Mouse (Mus musculus): ENCODE results near the gene Nhlrc3. TPM values are rescaled to one million over a fixed set of nuclear protein-coding genes. Genes with fewer than 3 reads are reported as not detected.

Gene Nhlrc3
- 6.8 and 9.5 TPM in 2 replicates for polyA plus RNA-seq (2014; fragmentation: Nextera tagmentation; extraction: Ambion mirVana)

DNA sequence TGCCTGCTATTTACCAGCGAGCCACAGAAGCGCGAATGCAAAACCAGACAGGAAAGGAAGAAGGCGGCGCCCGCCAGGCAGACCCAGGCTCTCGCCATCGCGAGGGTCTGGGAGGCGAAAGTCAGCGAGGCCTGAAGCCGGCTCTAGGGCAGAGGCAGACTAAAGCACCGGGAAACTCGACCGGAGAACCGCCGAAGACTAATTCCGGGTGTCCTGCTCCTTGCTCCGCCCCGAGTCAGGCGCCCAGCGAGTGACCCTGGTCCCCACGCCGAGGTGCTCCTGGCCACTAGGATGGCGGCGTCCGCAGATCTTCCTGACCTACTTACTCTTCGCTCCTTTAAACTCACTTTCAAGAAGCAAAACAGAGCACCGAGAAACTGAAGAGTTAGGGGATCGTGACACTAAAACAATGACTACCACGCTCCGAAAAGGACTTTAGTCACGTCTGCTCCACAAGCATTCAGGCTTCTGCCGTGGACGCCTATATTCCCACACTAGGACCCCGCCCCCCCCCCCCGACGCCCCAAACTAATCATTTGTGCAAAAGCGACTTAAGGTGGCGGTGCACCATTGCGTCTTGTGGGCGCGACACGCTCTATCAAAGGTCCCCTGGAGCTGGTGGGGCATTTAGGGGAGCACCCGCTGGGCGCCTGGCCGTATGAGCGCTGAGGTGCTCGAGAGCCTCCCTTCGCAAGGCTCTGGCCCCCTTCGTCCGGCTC lies at the start of gene Nhlrc3, which contains the start of gene Proser1:
Gene Nhlrc3 (minus strand): TSS at position 287 of the 719 bp plus-strand sequence.
Gene Proser1 (plus strand): TSS at position 621 of the 719 bp plus-strand sequence.
- H3K4me3 ChIP-seq (ENCODE audit: low read depth, low read length): peak within 1 kb of the TSS; percentile 89
- peaks cover 12% of the 10 kb centered on the region for H3K4me1 ChIP-seq (replicated peaks; ENCODE audit: control insufficient read depth, insufficient read depth, low read length)
- H3K27ac ChIP-seq (ENCODE audit: low read depth, low read length): peak within 1 kb of the TSS; percentile 71
- WGBS: under 1% methylated on average over 52 of the region's 52 CpGs
- ATAC-seq (replicated peaks; ENCODE audit: low FRiP score) (peak; percentile 92), DNase-seq (ENCODE audit: low spot score) (peak; percentile 86)
- no peaks in the 10 kb centered on the region for H3K9me3 ChIP-seq (ENCODE audit: control insufficient read depth, low read length)
- peak within 1 kb of the TSS; percentile 81 for H3K4me2 ChIP-seq
- H3K9ac ChIP-seq (ENCODE audit: low read depth, low read length): peak within 1 kb of the TSS; percentile 86
- no peaks in the 10 kb centered on the region for H3K27me3 ChIP-seq (replicated peaks; ENCODE audit: control insufficient read depth, insufficient read depth, low read length)
- H3K36me3 ChIP-seq (ENCODE audit: control insufficient read depth, insufficient read depth, low read length): peaks cover 7% of the 10 kb centered on the region

DNA sequence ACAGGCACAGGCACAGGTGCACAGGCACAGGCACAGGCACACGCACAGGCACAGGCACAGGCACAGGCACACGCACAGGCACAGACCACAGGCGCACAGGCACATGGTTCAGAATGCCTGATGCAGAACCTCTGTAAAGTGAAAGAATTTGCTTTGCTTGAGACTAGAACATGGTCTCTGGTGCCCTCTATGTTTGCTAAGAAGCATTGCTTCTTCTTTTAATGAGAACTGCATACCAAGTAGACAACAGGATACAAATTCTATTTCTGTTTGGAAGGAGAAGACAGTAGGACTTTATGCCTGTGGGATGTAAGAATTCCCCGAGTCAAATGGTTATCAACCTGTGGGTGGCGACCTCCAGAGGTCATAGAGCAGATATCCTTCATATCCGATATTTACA lies 39.3 kb upstream of the Nhlrc3 start:
- H3K9me3 ChIP-seq (ENCODE audit: control insufficient read depth, low read length): no peaks in the 10 kb centered on the region
- no peak overlapping the region for H3K4me2 ChIP-seq
- no peak overlapping the region for H3K27ac ChIP-seq (ENCODE audit: low read depth, low read length)
- no peak for DNase-seq (ENCODE audit: low spot score)
- H3K4me3 ChIP-seq (ENCODE audit: low read depth, low read length): no peak overlapping the region
- H3K9ac ChIP-seq (ENCODE audit: low read depth, low read length): no peak overlapping the region
- WGBS: 61% methylated on average over 6 of the region's 6 CpGs
- H3K27me3 ChIP-seq (replicated peaks; ENCODE audit: control insufficient read depth, insufficient read depth, low read length): no peaks in the 10 kb centered on the region
- no peak for ATAC-seq (replicated peaks; ENCODE audit: low FRiP score)
- no peaks in the 10 kb centered on the region; the same call in 1 of the 2 replicates for H3K4me1 ChIP-seq (replicated peaks; ENCODE audit: control insufficient read depth, insufficient read depth, low read length)
- no peaks in the 10 kb centered on the region for H3K36me3 ChIP-seq (ENCODE audit: control insufficient read depth, insufficient read depth, low read length)

DNA sequence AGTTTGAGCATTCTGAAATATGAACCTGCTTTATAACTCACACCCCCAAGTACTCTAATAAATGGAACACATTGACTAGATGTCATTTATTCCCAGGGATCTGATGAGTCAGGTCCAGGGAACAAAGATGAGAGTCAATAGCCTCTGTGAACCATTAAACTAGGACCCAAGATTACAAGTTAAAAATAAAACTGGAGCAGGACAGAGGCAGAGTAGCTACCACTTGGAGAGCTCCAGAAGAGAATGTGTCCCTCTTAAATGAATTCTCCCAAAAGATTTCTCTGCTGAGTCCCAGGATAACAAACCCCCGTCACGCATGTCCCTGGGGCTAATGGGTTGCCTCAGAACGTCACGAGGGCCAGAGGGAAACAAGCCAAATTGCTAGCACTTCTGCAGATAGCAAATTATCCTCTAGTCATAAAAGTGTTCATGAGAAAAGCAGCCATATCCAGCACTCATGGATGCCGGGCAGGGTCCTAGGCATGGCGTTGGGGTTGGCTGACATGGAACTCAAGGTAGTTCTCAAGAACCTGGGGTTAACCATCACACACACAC lies 35.3 kb upstream of the Nhlrc3 start:
- H3K9ac ChIP-seq (ENCODE audit: low read depth, low read length): no peak overlapping the region
- H3K4me3 ChIP-seq (ENCODE audit: low read depth, low read length): no peak overlapping the region
- no peaks in the 10 kb centered on the region for H3K36me3 ChIP-seq (ENCODE audit: control insufficient read depth, insufficient read depth, low read length)
- WGBS: 78% methylated on average over 6 of the region's 6 CpGs
- no peaks in the 10 kb centered on the region; the same call in 1 of the 2 replicates for H3K4me1 ChIP-seq (replicated peaks; ENCODE audit: control insufficient read depth, insufficient read depth, low read length)
- H3K4me2 ChIP-seq: no peak overlapping the region
- no peak for ATAC-seq (replicated peaks; ENCODE audit: low FRiP score)
- no peak overlapping the region for H3K27ac ChIP-seq (ENCODE audit: low read depth, low read length)
- no peaks in the 10 kb centered on the region for H3K27me3 ChIP-seq (replicated peaks; ENCODE audit: control insufficient read depth, insufficient read depth, low read length)
- DNase-seq (ENCODE audit: low spot score): no peak
- no peaks in the 10 kb centered on the region for H3K9me3 ChIP-seq (ENCODE audit: control insufficient read depth, low read length)

DNA sequence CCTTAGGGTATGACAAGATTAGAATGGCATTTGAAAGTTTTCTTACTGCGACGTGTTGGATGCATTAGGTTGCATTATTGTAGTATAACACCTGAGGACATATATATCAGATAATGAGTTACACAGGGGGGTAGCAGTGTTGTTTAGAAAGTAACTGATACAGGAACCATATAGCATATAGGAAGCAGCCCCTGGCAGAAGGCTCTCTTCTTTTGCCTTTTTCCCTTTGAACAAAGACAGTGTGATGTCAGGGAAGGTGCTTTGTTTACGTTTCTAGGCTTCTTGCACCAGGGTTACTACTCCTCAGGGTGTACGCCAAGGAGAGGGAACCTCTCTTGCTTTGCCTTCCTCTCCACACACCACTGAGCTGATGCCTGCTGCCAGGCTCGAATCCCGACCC lies 25.2 kb upstream of the Nhlrc3 start, which contains the start of gene Stoml3:
Gene Stoml3 (plus strand): TSS at position 301 of the 400 bp plus-strand sequence.
- 74% methylated on average over 6 of the region's 6 CpGs for WGBS
- no peak within 1 kb of the TSS for H3K9ac ChIP-seq (ENCODE audit: low read depth, low read length)
- no peak for DNase-seq (ENCODE audit: low spot score)

DNA sequence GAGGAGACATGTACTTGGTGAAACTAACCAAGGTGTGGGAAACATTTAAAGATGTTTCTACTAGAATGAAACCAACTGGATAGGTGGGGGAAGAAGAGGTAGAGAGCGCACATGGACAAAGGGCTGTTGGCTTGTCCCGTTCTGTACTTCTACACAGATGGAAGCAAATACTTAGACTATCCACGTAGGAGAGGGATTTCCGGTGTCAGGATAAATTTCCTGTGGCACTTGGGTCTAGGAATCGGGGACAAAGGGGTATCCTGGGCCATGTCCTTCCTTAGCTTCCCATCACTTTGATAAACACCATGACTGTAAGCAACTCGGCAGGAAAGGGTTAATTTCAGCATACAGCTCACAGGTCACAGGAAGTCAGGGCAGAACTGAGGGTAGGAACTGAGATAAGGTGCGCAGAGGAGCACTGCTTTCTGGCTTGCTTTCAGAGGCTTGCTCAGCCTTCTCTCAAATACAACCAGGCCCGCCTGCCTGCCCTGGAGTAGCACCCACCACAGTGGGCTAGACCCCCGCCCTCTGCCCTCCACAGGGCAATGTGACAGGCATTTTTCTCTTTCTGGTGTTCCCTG lies 24.0 kb upstream of the Nhlrc3 start:
- WGBS: 30% methylated on average over 9 of the region's 9 CpGs
- Histone ChIP-seq H3K4me2 (peak overlapping the region; percentile 27; the same call in 1 of the 2 replicates), H3K4me3 (ENCODE audit: low read depth, low read length) (no peak overlapping the region), H3K27ac (ENCODE audit: low read depth, low read length) (peak overlapping the region; percentile 50; the same call in 1 of the 2 replicates), H3K9ac (ENCODE audit: low read depth, low read length) (no peak overlapping the region), H3K36me3 (ENCODE audit: control insufficient read depth, insufficient read depth, low read length) (no peaks in the 10 kb centered on the region; the same call in 1 of the 2 replicates), H3K9me3 (ENCODE audit: control insufficient read depth, low read length) (no peaks in the 10 kb centered on the region), H3K27me3 (replicated peaks; ENCODE audit: control insufficient read depth, insufficient read depth, low read length) (no peaks in the 10 kb centered on the region), H3K4me1 (replicated peaks; ENCODE audit: control insufficient read depth, insufficient read depth, low read length) (peaks cover 9% of the 10 kb centered on the region)
- DNase-seq (ENCODE audit: low spot score): no peak
- peak; percentile 58; the same call in 1 of the 2 replicates for ATAC-seq (replicated peaks; ENCODE audit: low FRiP score)

More for the DNA sequence above, 25.2 kb upstream of the Nhlrc3 start, which contains the start of gene Stoml3:
- Histone ChIP-seq H3K4me3 (ENCODE audit: low read depth, low read length) (no peak within 1 kb of the TSS), H3K36me3 (ENCODE audit: control insufficient read depth, insufficient read depth, low read length) (no peaks in the 10 kb centered on the region), H3K4me2 (no peak within 1 kb of the TSS), H3K4me1 (replicated peaks; ENCODE audit: control insufficient read depth, insufficient read depth, low read length) (peaks cover 9% of the 10 kb centered on the region), H3K9me3 (ENCODE audit: control insufficient read depth, low read length) (no peaks in the 10 kb centered on the region), H3K27ac (ENCODE audit: low read depth, low read length) (peak within 1 kb of the TSS; percentile 50; the same call in 1 of the 2 replicates), H3K27me3 (replicated peaks; ENCODE audit: control insufficient read depth, insufficient read depth, low read length) (no peaks in the 10 kb centered on the region)
- ATAC-seq (replicated peaks; ENCODE audit: low FRiP score): no peak

DNA sequence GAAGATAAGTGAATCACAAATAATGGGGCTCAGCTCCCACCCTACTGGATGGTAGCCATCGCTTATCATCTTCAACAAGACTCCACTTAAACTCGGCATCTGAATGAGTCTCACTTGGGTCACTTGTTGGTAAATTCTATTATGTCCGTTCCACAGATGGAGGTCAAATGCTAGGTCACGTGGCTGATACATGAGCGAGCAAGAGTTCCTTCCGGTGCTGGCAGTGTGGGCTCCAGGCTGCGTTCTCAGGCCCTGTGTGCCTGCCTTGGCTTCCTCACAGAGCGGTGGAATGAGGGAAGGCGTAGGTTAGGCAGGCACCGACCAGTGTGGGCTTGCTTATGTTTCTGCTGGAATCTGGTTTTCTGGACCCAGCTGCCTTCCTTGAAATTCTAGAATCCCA lies 23.4 kb upstream of the Nhlrc3 start:
- WGBS: 73% methylated on average over 10 of the region's 10 CpGs
- ATAC-seq (replicated peaks; ENCODE audit: low FRiP score) (no peak), DNase-seq (ENCODE audit: low spot score) (no peak)
- Histone ChIP-seq H3K9ac (ENCODE audit: low read depth, low read length) (no peak overlapping the region), H3K4me3 (ENCODE audit: low read depth, low read length) (no peak overlapping the region), H3K27me3 (replicated peaks; ENCODE audit: control insufficient read depth, insufficient read depth, low read length) (no peaks in the 10 kb centered on the region), H3K4me1 (replicated peaks; ENCODE audit: control insufficient read depth, insufficient read depth, low read length) (peaks cover 9% of the 10 kb centered on the region), H3K36me3 (ENCODE audit: control insufficient read depth, insufficient read depth, low read length) (peaks cover 3% of the 10 kb centered on the region; the same call in 1 of the 2 replicates), H3K27ac (ENCODE audit: low read depth, low read length) (no peak overlapping the region), H3K9me3 (ENCODE audit: control insufficient read depth, low read length) (no peaks in the 10 kb centered on the region), H3K4me2 (no peak overlapping the region)

DNA sequence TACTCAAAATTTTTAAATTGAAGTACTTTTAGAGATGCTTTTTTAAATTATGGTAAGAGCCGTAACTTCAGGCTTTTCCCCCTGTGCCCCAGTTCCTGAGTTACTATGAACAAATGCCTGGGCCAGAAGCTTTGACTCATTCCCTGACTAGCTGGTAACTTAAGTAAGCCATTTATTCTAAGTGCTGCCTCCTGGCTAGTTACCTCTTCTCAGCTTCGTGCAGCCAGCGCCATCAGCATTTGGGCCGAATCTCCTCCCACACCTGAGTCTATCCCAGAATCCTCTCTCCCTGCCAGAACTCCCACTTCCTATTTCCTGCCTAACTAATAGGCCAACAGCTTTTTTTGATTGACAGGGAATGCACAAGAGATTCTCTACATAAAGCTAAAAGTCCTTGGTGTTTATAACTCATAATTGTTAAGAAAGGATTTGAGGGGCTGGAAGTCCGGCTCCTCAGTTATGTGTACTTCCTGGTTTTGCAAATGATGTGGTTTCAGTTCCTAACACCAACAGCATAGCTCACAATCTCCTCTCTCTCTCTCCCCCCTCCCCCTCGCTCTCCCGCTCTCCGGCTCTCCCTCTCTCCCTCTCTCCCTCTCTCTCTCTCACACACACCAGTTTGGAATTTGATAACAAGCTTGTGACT lies 20.4 kb upstream of the Nhlrc3 start:
- Histone ChIP-seq H3K9me3 (ENCODE audit: control insufficient read depth, low read length) (no peaks in the 10 kb centered on the region), H3K4me2 (no peak overlapping the region), H3K9ac (ENCODE audit: low read depth, low read length) (no peak overlapping the region), H3K27ac (ENCODE audit: low read depth, low read length) (no peak overlapping the region), H3K4me1 (replicated peaks; ENCODE audit: control insufficient read depth, insufficient read depth, low read length) (peaks cover 9% of the 10 kb centered on the region), H3K36me3 (ENCODE audit: control insufficient read depth, insufficient read depth, low read length) (peaks cover 15% of the 10 kb centered on the region; the same call in 1 of the 2 replicates), H3K4me3 (ENCODE audit: low read depth, low read length) (no peak overlapping the region), H3K27me3 (replicated peaks; ENCODE audit: control insufficient read depth, insufficient read depth, low read length) (no peaks in the 10 kb centered on the region)
- 73% methylated on average over 8 of the region's 8 CpGs for WGBS
- no peak for DNase-seq (ENCODE audit: low spot score)
- no peak for ATAC-seq (replicated peaks; ENCODE audit: low FRiP score)

DNA sequence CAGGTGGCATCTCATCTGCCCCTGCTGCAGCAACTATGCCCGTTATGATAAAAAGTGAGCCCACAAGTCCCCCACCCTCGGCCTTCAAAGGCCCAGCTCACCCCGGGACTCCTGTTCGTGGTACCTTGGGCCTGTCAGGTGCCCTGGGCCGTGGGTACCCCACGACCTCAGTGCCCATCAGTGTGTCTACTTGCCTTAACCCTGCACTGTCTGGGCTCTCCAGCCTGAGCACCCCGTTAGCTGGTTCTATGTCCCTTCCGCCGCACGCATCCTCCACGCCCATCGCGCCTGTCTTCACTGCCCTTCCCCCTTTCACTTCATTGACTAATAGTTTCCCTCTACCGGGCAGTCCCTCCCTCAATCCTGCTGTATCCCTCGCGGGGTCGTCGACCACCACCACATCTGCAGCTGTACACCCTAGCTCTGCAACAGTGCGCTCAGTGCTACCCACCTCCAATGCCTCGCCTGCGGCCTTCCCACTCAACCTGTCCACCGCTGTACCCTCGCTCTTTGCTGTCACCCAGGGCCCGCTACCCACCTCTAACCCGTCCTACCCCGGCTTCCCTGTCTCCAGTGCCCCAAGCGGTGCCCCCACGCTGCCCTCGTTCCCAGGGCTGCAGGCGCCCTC lies 15.4 kb upstream of the Nhlrc3 start:
- WGBS: 94% methylated on average over 30 of the region's 30 CpGs
- no peaks in the 10 kb centered on the region for H3K27me3 ChIP-seq (replicated peaks; ENCODE audit: control insufficient read depth, insufficient read depth, low read length)
- no peaks in the 10 kb centered on the region for H3K9me3 ChIP-seq (ENCODE audit: control insufficient read depth, low read length)
- peaks cover 41% of the 10 kb centered on the region for H3K36me3 ChIP-seq (ENCODE audit: control insufficient read depth, insufficient read depth, low read length)
- H3K4me2 ChIP-seq: no peak overlapping the region
- H3K9ac ChIP-seq (ENCODE audit: low read depth, low read length): no peak overlapping the region
- H3K4me3 ChIP-seq (ENCODE audit: low read depth, low read length): no peak overlapping the region
- H3K27ac ChIP-seq (ENCODE audit: low read depth, low read length): no peak overlapping the region
- ATAC-seq (replicated peaks; ENCODE audit: low FRiP score) (no peak; the same call in 1 of the 2 replicates), DNase-seq (ENCODE audit: low spot score) (no peak)
- H3K4me1 ChIP-seq (replicated peaks; ENCODE audit: control insufficient read depth, insufficient read depth, low read length): no peaks in the 10 kb centered on the region
